Mouse (Mus musculus): ENCODE results near the gene Atxn1l. TPM values are rescaled to one million over a fixed set of nuclear protein-coding genes. Genes with fewer than 3 reads are reported as not detected.

The Atxn1l gene
- total and polyA plus RNA-seq, 2 experiments from 2014 or later: 3.2 to 20.4 TPM

GRCm38 (mm10) chr8:109751731-109752485, 14.4 kb upstream of the Atxn1l start:
- H3K9me3 ChIP-seq (ENCODE audit: low read length): no peaks in the 10 kb centered on the region
- H3K27ac ChIP-seq (ENCODE audit: low read depth, low read length): no peak overlapping the region
- no peaks in the 10 kb centered on the region for H3K36me3 ChIP-seq (ENCODE audit: insufficient read depth)
- H3K4me1 ChIP-seq (ENCODE audit: insufficient read depth): no peaks in the 10 kb centered on the region
- H3K27me3 ChIP-seq (ENCODE audit: insufficient read depth, low read length): no peaks in the 10 kb centered on the region
- no peak overlapping the region for H3K4me2 ChIP-seq (ENCODE audit: low read depth)
- ATAC-seq (no peak), DNase-seq (no peak)
- TF ChIP-seq CTCF (IDR thresholded peaks at IDR 0.05; ENCODE audit: low read depth): no peak
- H3K4me3 ChIP-seq (ENCODE audit: low read depth, low read length): no peak overlapping the region
- H3K9ac ChIP-seq: no peak overlapping the region
- whole genome bisulfite sequencing: 91% methylated on average over 20 of the region's 20 CpGs

GRCm38 (mm10) chr8:109750699-109751098, 13.2 kb upstream of the Atxn1l start:
- H3K9ac ChIP-seq: no peak overlapping the region

GRCm38 (mm10) chr8:109750274-109750673, 12.7 kb upstream of the Atxn1l start:
- no peak for TF ChIP-seq CTCF (IDR thresholded peaks at IDR 0.05; ENCODE audit: low read depth)
- Histone ChIP-seq H3K9me3 (ENCODE audit: low read length) (no peaks in the 10 kb centered on the region), H3K9ac (no peak overlapping the region), H3K27me3 (ENCODE audit: insufficient read depth, low read length) (no peaks in the 10 kb centered on the region), H3K4me1 (ENCODE audit: insufficient read depth) (no peaks in the 10 kb centered on the region), H3K36me3 (ENCODE audit: insufficient read depth) (no peaks in the 10 kb centered on the region), H3K27ac (ENCODE audit: low read depth, low read length) (no peak overlapping the region), H3K4me2 (ENCODE audit: low read depth) (no peak overlapping the region), H3K4me3 (ENCODE audit: low read depth, low read length) (no peak overlapping the region)
- DNase-seq (no peak), ATAC-seq (no peak)
- 63% methylated on average over 5 of the region's 5 CpGs for WGBS

More at GRCm38 (mm10) chr8:109750699-109751098, 13.2 kb upstream of the Atxn1l start:
- H3K4me3 ChIP-seq (ENCODE audit: low read depth, low read length): no peak overlapping the region
- WGBS: 82% methylated on average over 12 of the region's 12 CpGs
- no peaks in the 10 kb centered on the region for H3K4me1 ChIP-seq (ENCODE audit: insufficient read depth)
- H3K36me3 ChIP-seq (ENCODE audit: insufficient read depth): no peaks in the 10 kb centered on the region
- no peak for TF ChIP-seq CTCF (IDR thresholded peaks at IDR 0.05; ENCODE audit: low read depth)
- no peak for DNase-seq
- no peak for ATAC-seq
- H3K27me3 ChIP-seq (ENCODE audit: insufficient read depth, low read length): no peaks in the 10 kb centered on the region
- H3K27ac ChIP-seq (ENCODE audit: low read depth, low read length): no peak overlapping the region
- no peaks in the 10 kb centered on the region for H3K9me3 ChIP-seq (ENCODE audit: low read length)
- no peak overlapping the region for H3K4me2 ChIP-seq (ENCODE audit: low read depth)

GRCm38 (mm10) chr8:109747468-109748199, 10.1 kb upstream of the Atxn1l start:
- H3K4me1 ChIP-seq (ENCODE audit: insufficient read depth): no peaks in the 10 kb centered on the region
- H3K4me3 ChIP-seq (ENCODE audit: low read depth, low read length): no peak overlapping the region
- WGBS: 90% methylated on average over 12 of the region's 12 CpGs
- no peaks in the 10 kb centered on the region for H3K9me3 ChIP-seq (ENCODE audit: low read length)
- ATAC-seq: no peak
- DNase-seq: no peak
- H3K9ac ChIP-seq: no peak overlapping the region
- TF ChIP-seq CTCF (IDR thresholded peaks at IDR 0.05; ENCODE audit: low read depth): no peak
- H3K27ac ChIP-seq (ENCODE audit: low read depth, low read length): no peak overlapping the region
- H3K4me2 ChIP-seq (ENCODE audit: low read depth): no peak overlapping the region
- no peaks in the 10 kb centered on the region for H3K36me3 ChIP-seq (ENCODE audit: insufficient read depth)
- H3K27me3 ChIP-seq (ENCODE audit: insufficient read depth, low read length): no peaks in the 10 kb centered on the region

GRCm38 (mm10) chr8:109738049-109738380, 476 bp upstream of the Atxn1l start:
- Histone ChIP-seq H3K4me2 (ENCODE audit: low read depth) (peak overlapping the region; percentile 83), H3K36me3 (ENCODE audit: insufficient read depth) (peaks cover 14% of the 10 kb centered on the region), H3K4me3 (ENCODE audit: low read depth, low read length) (peak overlapping the region; percentile 96), H3K9ac (no peak overlapping the region), H3K9me3 (ENCODE audit: low read length) (no peaks in the 10 kb centered on the region), H3K4me1 (ENCODE audit: insufficient read depth) (peaks cover 7% of the 10 kb centered on the region), H3K27ac (ENCODE audit: low read depth, low read length) (no peak overlapping the region), H3K27me3 (ENCODE audit: insufficient read depth, low read length) (no peaks in the 10 kb centered on the region)
- DNase-seq (no peak), ATAC-seq (no peak)
- WGBS: 88% methylated on average over 1 of the region's 1 CpGs
- TF ChIP-seq CTCF (IDR thresholded peaks at IDR 0.05; ENCODE audit: low read depth): no peak

- Histone ChIP-seq H3K4me2 (ENCODE audit: low read depth) (peak overlapping the region; percentile 83), H3K9me3 (ENCODE audit: low read length) (no peaks in the 10 kb centered on the region), H3K36me3 (ENCODE audit: insufficient read depth) (peaks cover 26% of the 10 kb centered on the region), H3K27me3 (ENCODE audit: insufficient read depth, low read length) (no peaks in the 10 kb centered on the region), H3K4me3 (ENCODE audit: low read depth, low read length) (peak overlapping the region; percentile 96), H3K9ac (peak overlapping the region; percentile 95), H3K4me1 (ENCODE audit: insufficient read depth) (peaks cover 7% of the 10 kb centered on the region), H3K27ac (ENCODE audit: low read depth, low read length) (0 out of 2 replicates have a peak overlapping the region, but pooled peaks have one; percentile 15)
- 6% methylated on average over 8 of the region's 8 CpGs for WGBS
- ATAC-seq (no peak), DNase-seq (no peak)
- TF ChIP-seq CTCF (IDR thresholded peaks at IDR 0.05; ENCODE audit: low read depth): no peak
Measured at GRCm38 (mm10) chr8:109736819-109737218, 720 bp downstream of the Atxn1l start.

GRCm38 (mm10) chr8:109734018-109734417, 3.5 kb downstream of the Atxn1l start:
- Histone ChIP-seq H3K36me3 (ENCODE audit: insufficient read depth) (peaks cover 48% of the 10 kb centered on the region), H3K4me3 (ENCODE audit: low read depth, low read length) (no peak overlapping the region), H3K27ac (ENCODE audit: low read depth, low read length) (no peak overlapping the region), H3K9me3 (ENCODE audit: low read length) (no peaks in the 10 kb centered on the region), H3K4me2 (ENCODE audit: low read depth) (no peak overlapping the region), H3K4me1 (ENCODE audit: insufficient read depth) (peaks cover 7% of the 10 kb centered on the region), H3K27me3 (ENCODE audit: insufficient read depth, low read length) (no peaks in the 10 kb centered on the region), H3K9ac (no peak overlapping the region)
- no peak for ATAC-seq
- no peak for DNase-seq
- 94% methylated on average over 3 of the region's 3 CpGs for WGBS
- TF ChIP-seq CTCF (IDR thresholded peaks at IDR 0.05; ENCODE audit: low read depth): no peak
